Mouse (Mus musculus) heart, adult 2 months (tissue): Measurements from ENCODE around the gene Mta3.

Source experiments
- CTCF ChIP-seq: fragments of 200-600 bp; IDR thresholded peaks from 2 replicates; pipeline ENCODE4 v1.8.1; 2022; ENCODE audit warnings: antibody characterized with exemption, mild to moderate bottlenecking, moderate library complexity
- EP300 ChIP-seq: fragments of 200-500 bp; IDR thresholded peaks from 2 replicates; pipeline ENCODE4 v1.6.1; 2011; ENCODE audit warnings: low read depth, low read length, control low read depth; ENCODE audit not compliant: insufficient read depth
- POLR2A ChIP-seq: fragments of 200-500 bp; IDR thresholded peaks from 2 replicates; pipeline ENCODE4 v1.6.1; 2011; ENCODE audit warnings: mild to moderate bottlenecking, low read depth, low read length, control low read depth; ENCODE audit not compliant: insufficient read depth

DNA sequence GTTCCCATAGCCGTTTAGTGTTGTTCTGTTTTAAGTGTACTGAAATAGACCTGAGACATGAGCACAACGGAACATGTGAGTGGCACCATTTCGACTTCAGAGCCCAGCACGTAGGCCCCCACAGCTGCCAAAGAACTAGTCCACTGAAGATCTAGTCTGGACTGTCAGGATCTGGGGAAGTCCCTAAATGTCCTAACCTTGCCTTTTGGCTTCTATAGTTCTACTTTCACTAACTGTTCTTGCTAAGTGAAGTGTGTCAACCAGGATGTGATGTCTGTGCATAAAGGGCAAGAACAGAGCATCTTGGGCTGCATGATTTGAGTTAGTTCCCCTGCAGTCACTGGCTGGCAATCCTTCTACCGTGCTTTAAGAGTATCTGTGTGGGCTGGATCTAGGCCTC, 144.9 kb downstream of the Mta3 start:
- TF ChIP-seq POLR2A (no peak), CTCF (no peak), EP300 (no peak)
